In genomic region chr17:68388481-68388880, GRCm38 (mm10) we compare ENCODE assay signal across 27 mouse cellular contexts.
DNase-seq lines count a peak whose midpoint lies in the region; ATAC-seq and TF ChIP-seq lines count a peak whose summit lies in the region.
"Had no signal": no experiment of that assay in that cellular context is flagged by ENCODE, and none has a peak within 500 bp of the region (broad histone marks: within the 10 kb centered on the region; RNA-seq: fewer than 3 reads in every experiment).

No protein-coding gene starts in this region.

- peak; percentile 56 to 57 for DNase-seq in cerebellum, postnatal 10 days
- no peak for DNase-seq in cerebellum, postnatal 25 days
- DNase-seq in forebrain, embryonic 14.5 days (ENCODE audit: low spot score), result peak; percentile 39
- DNase-seq in forebrain, postnatal 0 days, result no peak
- DNase-seq in brain, embryonic 14.5 days (ENCODE audit: low read depth), result peak; percentile 51
- no peak for DNase-seq in MN1 (ENCODE audit: low spot score)
- DNase-seq: adrenal gland, postnatal 10 days; adrenal gland, postnatal 36 days; cerebellum, adult 11 months; cerebellum, adult 8-10 months; cerebellum, postnatal 36 days; embryo, embryonic 11 days; gastrocnemius, postnatal 10 days; gastrocnemius, postnatal 36 days; heart, adult 2 months; heart, postnatal 14 days; heart, postnatal 4 days; kidney, adult 11 months had no signal

- no peak overlapping the region for H3K27ac ChIP-seq in forebrain, embryonic 14.5 days (ENCODE audit: low read depth, low read length)
- no peak overlapping the region for H3K27ac ChIP-seq in forebrain, postnatal 0 days (ENCODE audit: low read depth, low read length)
- H3K27ac ChIP-seq: embryonic facial prominence, embryonic 10.5 days; embryonic facial prominence, embryonic 13.5 days; forebrain, embryonic 12.5 days; heart, adult 2 months; heart, embryonic 10.5 days; heart, embryonic 13.5 days; hindbrain, embryonic 14.5 days; intestine, embryonic 15.5 days had no signal

- H3K9ac ChIP-seq in forebrain, embryonic 14.5 days (ENCODE audit: low read length), result no peak overlapping the region
- no peak overlapping the region for H3K9ac ChIP-seq in forebrain, postnatal 0 days
- H3K9ac ChIP-seq: embryonic facial prominence, embryonic 13.5 days; forebrain, embryonic 12.5 days; heart, embryonic 13.5 days; hindbrain, embryonic 14.5 days; intestine, embryonic 15.5 days had no signal

- TF ChIP-seq CTCF in forebrain, postnatal 0 days (IDR thresholded peaks at IDR 0.05; ENCODE audit: low read depth), result no peak
- TF ChIP-seq CTCF in brain, embryonic 14.5 days (IDR thresholded peaks at IDR 0.05; ENCODE audit: borderline replicate concordance, extremely low read depth, insufficient read depth, insufficient read length), result no peak

- 21% methylated on average over 5 of the region's 5 CpGs for WGBS in forebrain, embryonic 14.5 days
- 25% methylated on average over 5 of the region's 5 CpGs for WGBS in forebrain, postnatal 0 days

- no peaks in the 10 kb centered on the region for H3K27me3 ChIP-seq in forebrain, embryonic 14.5 days (replicated peaks; ENCODE audit: control insufficient read depth, insufficient read depth, low read length)
- no peaks in the 10 kb centered on the region for H3K27me3 ChIP-seq in forebrain, postnatal 0 days (ENCODE audit: insufficient read depth, low read length)
- H3K27me3 ChIP-seq: forebrain, embryonic 12.5 days; heart, embryonic 13.5 days; intestine, embryonic 15.5 days; Patski had no signal

- ATAC-seq in forebrain, embryonic 14.5 days, result peak; percentile 32
- ATAC-seq in forebrain, postnatal 0 days, result no peak
- ATAC-seq: intestine, embryonic 15.5 days; Patski had no signal

- TF ChIP-seq POLR2A in brain, embryonic 14.5 days (IDR thresholded peaks at IDR 0.05; ENCODE audit: borderline replicate concordance, extremely low read depth, insufficient read depth, insufficient read length, poor library complexity, severe bottlenecking), result no peak

- H3K9me3 ChIP-seq in forebrain, embryonic 14.5 days (replicated peaks; ENCODE audit: control insufficient read depth, low read length), result no peaks in the 10 kb centered on the region
- no peaks in the 10 kb centered on the region for H3K9me3 ChIP-seq in forebrain, postnatal 0 days (ENCODE audit: low read length)
- H3K9me3 ChIP-seq: embryonic facial prominence, embryonic 10.5 days; embryonic facial prominence, embryonic 13.5 days; forebrain, embryonic 12.5 days; heart, embryonic 10.5 days; heart, embryonic 13.5 days; intestine, embryonic 15.5 days had no signal

- no peak overlapping the region for H3K4me2 ChIP-seq in forebrain, embryonic 14.5 days (ENCODE audit: low read length)
- H3K4me2 ChIP-seq in forebrain, postnatal 0 days (ENCODE audit: low read depth), result no peak overlapping the region
- H3K4me2 ChIP-seq: embryonic facial prominence, embryonic 13.5 days; forebrain, embryonic 12.5 days; heart, embryonic 13.5 days; hindbrain, embryonic 14.5 days; intestine, embryonic 15.5 days had no signal

- no peaks in the 10 kb centered on the region for H3K4me1 ChIP-seq in forebrain, embryonic 14.5 days (ENCODE audit: control insufficient read depth, insufficient read depth, low read length)
- H3K4me1 ChIP-seq in forebrain, postnatal 0 days (ENCODE audit: insufficient read depth), result no peaks in the 10 kb centered on the region
- H3K4me1 ChIP-seq: forebrain, embryonic 12.5 days; heart, embryonic 10.5 days; heart, embryonic 13.5 days; intestine, embryonic 15.5 days had no signal

- H3K4me3 ChIP-seq in forebrain, embryonic 14.5 days (ENCODE audit: low read depth, low read length), result no peak overlapping the region
- H3K4me3 ChIP-seq in forebrain, postnatal 0 days (ENCODE audit: low read depth, low read length), result no peak overlapping the region
- H3K4me3 ChIP-seq: embryonic facial prominence, embryonic 10.5 days; embryonic facial prominence, embryonic 13.5 days; erythroblast, embryonic 14.5 days; forebrain, embryonic 12.5 days; heart, adult 2 months; heart, embryonic 10.5 days; heart, embryonic 13.5 days; intestine, embryonic 15.5 days had no signal

- H3K36me3 ChIP-seq in forebrain, embryonic 14.5 days (ENCODE audit: control insufficient read depth, insufficient read depth, low read length), result no peaks in the 10 kb centered on the region
- no peaks in the 10 kb centered on the region for H3K36me3 ChIP-seq in forebrain, postnatal 0 days (ENCODE audit: insufficient read depth)
- H3K36me3 ChIP-seq: embryonic facial prominence, embryonic 10.5 days; embryonic facial prominence, embryonic 13.5 days; forebrain, embryonic 12.5 days; heart, embryonic 10.5 days; heart, embryonic 13.5 days; intestine, embryonic 15.5 days had no signal

Comparison
In these comparisons a context has a peak if more than half of its experiments do, and no peak if none do; other contexts are left out.
1. DNase-seq: peak in cerebellum, postnatal 10 days (2 of 2), forebrain, embryonic 14.5 days (single experiment) and brain, embryonic 14.5 days (single experiment); none in cerebellum, postnatal 25 days (0 of 2), forebrain, postnatal 0 days (single experiment) and MN1 (single experiment).